Mouse (Mus musculus): ENCODE results near the gene Shisa5.

- TF ChIP-seq CTCF (IDR thresholded peaks at IDR 0.05; ENCODE audit: low read depth, low read length) (no peak), POLR2A (IDR thresholded peaks at IDR 0.05; ENCODE audit: insufficient read depth, low read length) (no peak)
Measured at GRCm38 (mm10) chr9:109094553-109095136, 56.3 kb downstream of the Shisa5 start.

All from ES-Bruce4 (cell line).